Mouse (Mus musculus): Measurements from ENCODE around the gene Pwp2.

GRCm38 (mm10) chr10:78184531-78185380, at the start of gene Pwp2:
- TF ChIP-seq MAFK (IDR thresholded peaks at IDR 0.05; ENCODE audit: insufficient replicate concordance, low read length), result no peak
- TF ChIP-seq EP300 (IDR thresholded peaks at IDR 0.05; ENCODE audit: low read length), result no peak
